Mouse (Mus musculus) forebrain, embryonic 11.5 days (tissue): ENCODE data around the gene Map4k4. TPM values are rescaled to one million over a fixed set of nuclear protein-coding genes. Genes with fewer than 3 reads are reported as not detected.
A peak's percentile ranks its signal among the peaks of the same experiment; 100 is the strongest.

Experiments
- ATAC-seq: fragments of 200-750 bp; cut with Nextera tagmentation; replicated peaks from 2 replicates; pipeline ENCODE4 v1.8.0; 2017; ENCODE audit warnings: moderate TSS enrichment; ENCODE audit not compliant: low FRiP score
- DNase-seq: peaks from one replicate; pipeline ENCODE4 v3.0.0-alpha.2; 2017; ENCODE audit warnings: low spot score
- H3K27ac ChIP-seq: fragments of 300-500 bp; sonication (generic); 2 replicates; pipeline ENCODE4 v1.5.1; 2014; ENCODE audit warnings: low read depth, low read length
- H3K27me3 ChIP-seq: fragments of 300-500 bp; sonication (generic); 2 replicates; pipeline ENCODE4 v1.6.1; 2014; ENCODE audit warnings: mild to moderate bottlenecking, low read length, mixed read lengths; ENCODE audit not compliant: control insufficient read depth, insufficient read depth
- H3K36me3 ChIP-seq: fragments of 300-500 bp; sonication (generic); 2 replicates; pipeline ENCODE4 v1.6.1; 2014; ENCODE audit warnings: mild to moderate bottlenecking, low read length, moderate library complexity, mixed read lengths; ENCODE audit not compliant: control insufficient read depth, insufficient read depth
- H3K4me1 ChIP-seq: fragments of 300-500 bp; sonication (generic); replicated peaks from 2 replicates; pipeline ENCODE4 v1.6.1; 2014; ENCODE audit warnings: low read length, mixed read lengths; ENCODE audit not compliant: control insufficient read depth, insufficient read depth
- H3K4me2 ChIP-seq: fragments of 300-500 bp; sonication (generic); 2 replicates; pipeline ENCODE4 v1.6.1; 2014; ENCODE audit warnings: low read depth, mild to moderate bottlenecking, low read length, moderate library complexity, mixed read lengths; ENCODE audit not compliant: severe bottlenecking
- H3K4me3 ChIP-seq: fragments of 300-500 bp; sonication (generic); 2 replicates; pipeline ENCODE4 v1.5.1; 2014; ENCODE audit warnings: low read depth, low read length
- H3K9ac ChIP-seq: fragments of 300-500 bp; sonication (generic); 2 replicates; pipeline ENCODE4 v1.6.1; 2014; ENCODE audit warnings: low read length
- H3K9me3 ChIP-seq: fragments of 300-500 bp; sonication (generic); 2 replicates; pipeline ENCODE4 v1.6.1; 2016; ENCODE audit warnings: low read length, mixed read lengths; ENCODE audit not compliant: control insufficient read depth
- WGBS: fragments of 180-500 bp; shearing (Covaris S2); extraction: QIAGEN DNeasy Blood & Tissue Kit; methylation state at CpG from one replicate; pipeline ENCODE4 v1.1.7; 2014; 5-methylcytosine and 5-hydroxymethylcytosine counted together
- polyA plus RNA-seq: library from polyadenylated mRNA; unstranded; fragments of >200 nt; fragmentation: Nextera tagmentation; extraction: Ambion mirVana; gene quantifications from 2 replicates; pipeline ENCODE4 v1.2.1, GENCODE M21; 2014

The Map4k4 gene
- polyA plus RNA-seq, 1 experiment from 2014 or later = 52.4 TPM

DNA sequence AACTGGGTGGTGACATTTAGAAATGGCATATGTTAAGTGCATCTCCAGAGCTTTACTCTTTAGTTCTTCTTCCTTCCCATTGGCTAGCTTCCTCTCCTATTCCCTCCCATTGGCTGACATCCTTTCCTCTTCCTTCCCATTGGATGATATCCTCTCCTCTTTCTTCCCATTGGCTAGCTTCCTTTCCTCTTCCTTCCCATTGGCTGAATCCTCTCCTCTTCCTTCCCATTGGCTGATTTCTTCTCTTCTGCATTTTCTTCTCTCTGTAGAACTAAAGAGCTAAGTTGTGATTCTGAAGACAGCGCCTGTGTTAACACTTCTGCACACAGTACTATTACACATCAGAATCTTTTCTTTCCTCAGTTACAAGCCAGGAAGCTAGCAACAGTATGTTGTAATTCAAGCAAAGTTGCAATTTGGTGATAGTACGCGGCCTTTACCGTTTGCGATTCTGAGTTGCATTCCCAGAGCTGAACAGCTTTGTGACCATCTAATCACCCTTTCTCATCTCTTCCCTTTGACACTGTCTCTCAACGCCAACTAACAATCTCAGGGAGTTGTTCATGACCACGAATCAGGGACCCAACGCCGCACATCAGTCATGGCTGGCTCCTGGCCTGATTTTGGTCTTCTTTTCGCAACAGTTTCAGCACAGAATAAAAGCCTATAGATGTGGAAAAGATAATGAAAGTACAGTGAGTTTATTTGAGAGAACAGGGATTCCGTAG is 7.4 kb upstream of the Map4k4 start:
- Histone ChIP-seq H3K27ac (no peak overlapping the region), H3K4me1 (no peaks in the 10 kb centered on the region), H3K27me3 (no peaks in the 10 kb centered on the region), H3K9ac (no peak overlapping the region), H3K4me3 (no peak overlapping the region), H3K36me3 (no peaks in the 10 kb centered on the region), H3K4me2 (no peak overlapping the region), H3K9me3 (no peaks in the 10 kb centered on the region)
- ATAC-seq = no peak
- DNase-seq = no peak
- 95% methylated on average over 11 of the region's 11 CpGs for WGBS

DNA sequence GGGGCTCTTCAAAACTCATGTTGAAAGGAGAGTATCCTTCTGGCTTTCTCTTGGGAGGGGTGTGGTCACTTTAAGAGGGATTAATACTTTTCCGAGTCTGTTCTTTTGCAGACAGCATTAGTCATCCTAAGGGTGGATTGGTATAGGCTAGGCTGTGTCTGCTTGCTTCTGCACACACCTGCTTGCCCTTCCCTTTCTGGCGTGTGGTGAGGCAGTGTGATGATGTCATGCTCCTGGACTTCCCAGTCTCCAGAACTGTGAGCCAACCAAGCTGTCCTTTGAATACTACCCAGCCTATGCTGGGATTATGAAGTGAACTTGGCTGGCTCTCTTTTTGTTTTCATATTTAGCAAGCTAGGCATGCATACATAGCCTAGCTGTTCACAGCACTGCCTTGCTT is 5.6 kb upstream of the Map4k4 start:
- no peaks in the 10 kb centered on the region for H3K27me3 ChIP-seq
- no peaks in the 10 kb centered on the region for H3K9me3 ChIP-seq
- no peaks in the 10 kb centered on the region for H3K36me3 ChIP-seq
- ATAC-seq = no peak
- WGBS = 55% methylated on average over 2 of the region's 2 CpGs
- H3K4me1 ChIP-seq = peaks cover 4% of the 10 kb centered on the region; the same call in 1 of the 2 replicates
- H3K9ac ChIP-seq = no peak overlapping the region
- no peak for DNase-seq
- no peak overlapping the region for H3K27ac ChIP-seq
- no peak overlapping the region for H3K4me2 ChIP-seq
- no peak overlapping the region for H3K4me3 ChIP-seq

DNA sequence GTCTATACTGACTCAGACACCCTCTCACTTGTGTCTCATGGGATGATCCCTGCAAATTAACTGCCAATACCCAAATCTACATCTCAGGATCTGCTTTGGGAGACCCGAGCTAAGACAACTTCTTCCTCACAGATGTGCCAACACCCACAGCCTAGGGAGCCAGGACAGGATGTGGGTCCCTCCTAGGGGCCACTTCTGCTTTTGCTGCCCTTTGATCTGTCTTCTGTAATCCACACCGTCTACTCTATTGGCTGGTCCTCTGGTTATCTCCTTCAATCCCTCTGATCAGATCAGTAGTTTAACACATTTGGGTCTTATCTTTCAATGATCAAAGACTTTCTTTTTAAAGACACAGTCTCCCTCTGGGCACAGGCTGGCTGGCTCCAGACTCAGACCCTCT is 5.2 kb upstream of the Map4k4 start:
- ATAC-seq (no peak), DNase-seq (no peak)
- Histone ChIP-seq H3K9ac (no peak overlapping the region), H3K4me2 (no peak overlapping the region), H3K36me3 (no peaks in the 10 kb centered on the region), H3K4me3 (no peak overlapping the region), H3K9me3 (no peaks in the 10 kb centered on the region), H3K27ac (no peak overlapping the region), H3K4me1 (peaks cover 4% of the 10 kb centered on the region; the same call in 1 of the 2 replicates), H3K27me3 (no peaks in the 10 kb centered on the region)
- WGBS = 58% methylated on average over 2 of the region's 2 CpGs

DNA sequence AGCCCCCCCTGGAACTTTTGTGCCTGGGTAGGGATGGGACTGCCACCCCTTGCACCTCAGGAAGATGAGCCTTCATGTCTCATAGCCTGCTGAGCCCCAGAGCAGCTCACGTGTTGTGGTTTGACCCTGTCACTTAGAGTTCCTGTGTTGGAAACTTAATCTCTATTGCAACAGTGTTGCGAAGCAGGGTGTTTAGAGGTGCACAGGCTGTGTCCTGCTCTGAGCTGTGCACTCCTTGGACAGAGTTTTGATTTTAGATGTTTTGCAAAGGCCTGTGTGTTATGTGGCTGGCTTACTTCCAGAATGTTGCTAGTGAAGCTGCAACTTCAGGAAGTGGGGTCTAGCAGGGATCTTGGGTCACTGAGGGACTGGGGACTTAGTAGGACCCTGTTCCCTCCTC is 4.1 kb upstream of the Map4k4 start:
- Histone ChIP-seq H3K27ac (no peak overlapping the region), H3K4me3 (no peak overlapping the region), H3K27me3 (no peaks in the 10 kb centered on the region), H3K9ac (no peak overlapping the region), H3K4me2 (no peak overlapping the region), H3K36me3 (no peaks in the 10 kb centered on the region), H3K4me1 (peaks cover 4% of the 10 kb centered on the region; the same call in 1 of the 2 replicates), H3K9me3 (no peaks in the 10 kb centered on the region)
- DNase-seq (no peak), ATAC-seq (no peak)
- 69% methylated on average over 2 of the region's 2 CpGs for WGBS

DNA sequence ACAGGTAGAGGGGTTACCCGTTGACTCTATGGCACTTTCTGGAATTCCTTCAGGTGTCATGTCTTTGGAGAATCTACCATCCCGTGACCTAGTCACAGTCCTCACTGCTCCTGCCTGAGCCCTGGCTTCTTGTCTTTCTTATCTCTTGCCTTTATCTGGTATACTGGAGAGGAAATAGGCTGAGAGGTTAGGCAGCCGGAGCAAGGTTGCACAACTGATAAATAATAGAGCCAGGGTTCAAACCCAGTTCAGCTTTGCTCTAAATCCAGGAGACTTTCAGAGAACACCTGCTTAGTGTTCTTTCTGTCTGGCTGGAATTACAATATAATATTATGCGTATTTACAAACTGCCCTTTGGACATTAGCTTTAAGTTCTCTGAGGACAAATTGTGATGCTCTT is 2.0 kb upstream of the Map4k4 start:
- H3K4me3 ChIP-seq = no peak overlapping the region
- 72% methylated on average over 4 of the region's 4 CpGs for WGBS
- H3K9me3 ChIP-seq = no peaks in the 10 kb centered on the region
- peaks cover 9% of the 10 kb centered on the region; the same call in 1 of the 2 replicates for H3K4me1 ChIP-seq
- no peak overlapping the region for H3K27ac ChIP-seq
- DNase-seq (no peak), ATAC-seq (no peak)
- no peaks in the 10 kb centered on the region for H3K27me3 ChIP-seq
- no peaks in the 10 kb centered on the region for H3K36me3 ChIP-seq
- no peak overlapping the region for H3K9ac ChIP-seq
- no peak overlapping the region for H3K4me2 ChIP-seq

DNA sequence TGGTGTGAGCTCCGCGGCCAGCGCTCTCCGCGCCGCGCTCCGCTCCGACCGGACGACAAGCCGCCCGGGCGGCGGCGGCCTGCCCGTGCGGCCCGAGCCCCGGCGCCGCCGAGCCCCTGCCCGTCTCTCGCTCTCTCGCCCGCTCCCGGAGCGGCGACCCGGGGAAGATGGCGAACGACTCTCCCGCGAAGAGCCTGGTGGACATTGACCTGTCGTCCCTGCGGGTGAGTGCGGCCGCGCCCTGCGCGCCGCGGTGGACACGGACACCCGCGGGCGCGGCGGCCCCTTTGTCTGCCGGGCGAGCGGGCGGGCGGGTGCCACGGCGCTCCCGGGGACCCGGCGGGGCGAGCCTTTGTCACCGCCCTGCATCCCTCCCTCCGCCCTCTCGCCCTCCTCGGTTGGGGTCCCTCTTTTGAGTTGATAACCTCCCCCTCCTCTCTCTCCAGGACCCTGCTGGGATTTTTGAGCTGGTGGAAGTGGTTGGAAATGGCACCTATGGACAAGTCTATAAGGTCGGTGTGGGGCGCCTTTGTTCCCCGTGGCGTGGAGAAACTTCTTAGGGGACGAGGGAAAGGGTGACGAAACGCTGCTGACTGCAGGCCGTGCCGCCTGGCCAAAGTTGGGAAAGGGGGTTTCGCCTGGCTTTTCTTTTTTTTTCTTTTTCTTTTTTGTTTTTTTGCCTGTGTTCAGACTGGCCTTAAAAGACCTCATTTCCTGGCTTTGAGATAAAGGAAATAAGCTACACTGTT is 524 bp downstream of the Map4k4 start:
- DNase-seq (peak; percentile 84), ATAC-seq (peak; percentile 60)
- Histone ChIP-seq H3K9ac (peak overlapping the region; percentile 100), H3K4me3 (peak overlapping the region; percentile 71), H3K9me3 (no peaks in the 10 kb centered on the region), H3K4me1 (peaks cover 20% of the 10 kb centered on the region), H3K27ac (peak overlapping the region; percentile 96), H3K4me2 (peak overlapping the region; percentile 79), H3K36me3 (no peaks in the 10 kb centered on the region), H3K27me3 (no peaks in the 10 kb centered on the region)
- WGBS = 0% methylated on average over 29 of the region's 75 CpGs

DNA sequence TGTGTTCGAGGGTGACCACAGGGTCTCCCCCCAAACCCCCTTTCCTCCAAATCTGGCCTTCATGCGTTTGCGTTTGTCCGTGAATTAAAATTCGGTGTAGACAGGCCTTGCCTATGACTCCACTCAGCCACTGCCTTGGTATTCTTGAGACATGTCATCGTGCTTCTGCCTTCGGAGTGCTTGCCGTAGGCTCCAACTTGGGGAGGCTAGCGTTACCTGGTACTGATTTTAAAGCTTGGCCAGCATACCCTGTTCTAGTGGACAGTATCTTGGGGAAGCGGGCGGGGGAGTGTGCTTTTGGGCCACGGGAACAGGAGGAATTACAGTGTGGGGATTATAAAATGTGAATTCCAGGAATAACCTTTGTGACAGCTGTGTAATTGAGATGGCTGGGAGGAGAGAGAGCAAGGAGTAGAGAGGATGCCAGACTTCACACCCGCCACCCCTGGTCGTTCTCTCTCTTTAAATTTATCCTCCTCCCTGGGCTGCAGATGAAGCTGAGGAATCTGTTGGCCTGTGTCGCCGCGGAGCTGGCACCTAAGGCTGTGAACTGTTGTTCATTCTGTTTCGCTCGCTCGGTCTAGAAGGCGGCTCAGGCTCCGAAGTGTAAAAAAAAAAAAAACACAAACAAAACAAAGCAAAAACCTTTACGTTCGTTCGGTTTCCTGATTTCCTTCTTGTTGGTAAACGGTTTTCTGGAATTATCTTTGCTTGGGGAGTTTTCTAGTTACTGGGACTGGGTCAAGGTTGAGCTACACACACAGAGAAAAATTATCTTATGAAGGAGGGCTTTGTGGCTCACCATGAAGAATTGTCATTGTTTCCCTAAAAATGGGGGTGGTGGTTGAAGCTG is 1.4 kb downstream of the Map4k4 start:
- H3K36me3 ChIP-seq = no peaks in the 10 kb centered on the region
- H3K9me3 ChIP-seq = no peaks in the 10 kb centered on the region
- no peaks in the 10 kb centered on the region for H3K27me3 ChIP-seq
- peak overlapping the region; percentile 79 for H3K4me2 ChIP-seq
- H3K9ac ChIP-seq = peak overlapping the region; percentile 100
- under 1% methylated on average over 26 of the region's 26 CpGs for whole genome bisulfite sequencing
- peak; percentile 62 for DNase-seq
- peak overlapping the region; percentile 96 for H3K27ac ChIP-seq
- no peak for ATAC-seq
- peak overlapping the region; percentile 71 for H3K4me3 ChIP-seq
- peaks cover 20% of the 10 kb centered on the region for H3K4me1 ChIP-seq

DNA sequence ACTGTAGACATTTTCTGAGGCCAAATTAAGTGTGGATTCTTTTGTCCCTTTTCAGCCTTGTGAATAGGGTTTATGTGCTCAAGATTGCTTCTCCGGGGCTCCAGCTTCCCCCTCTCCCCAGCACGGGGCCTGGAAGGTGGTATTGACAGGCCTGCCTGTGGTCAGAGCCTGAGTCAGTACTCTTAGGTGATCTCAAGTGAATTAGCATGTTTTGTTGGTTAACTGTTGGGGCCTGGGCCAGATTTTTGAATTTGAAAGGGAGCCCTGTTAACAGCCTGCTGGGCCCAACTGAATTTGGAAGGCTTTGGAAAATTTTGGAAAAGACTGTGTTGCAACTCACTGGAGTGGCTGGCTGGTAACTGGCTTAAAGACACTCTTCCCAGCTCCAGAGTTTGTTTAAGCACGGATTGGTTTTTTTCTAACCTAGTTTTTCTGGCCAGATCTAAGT is 2.0 kb downstream of the Map4k4 start:
- Histone ChIP-seq H3K9ac (peak overlapping the region; percentile 100), H3K9me3 (no peaks in the 10 kb centered on the region), H3K36me3 (no peaks in the 10 kb centered on the region), H3K27ac (peak overlapping the region; percentile 96; the same call in 1 of the 2 replicates), H3K27me3 (no peaks in the 10 kb centered on the region), H3K4me3 (peak overlapping the region; percentile 71), H3K4me2 (peak overlapping the region; percentile 79), H3K4me1 (peaks cover 20% of the 10 kb centered on the region)
- ATAC-seq (peak; percentile 35; the same call in 1 of the 2 replicates), DNase-seq (peak; percentile 68)
- WGBS = under 1% methylated on average over 3 of the region's 3 CpGs
